Mouse (Mus musculus): Measurements from ENCODE around the gene Syce1l. TPM values are rescaled to one million over a fixed set of nuclear protein-coding genes. Genes with fewer than 3 reads are reported as not detected.

Syce1l gene
- total RNA-seq, 1 experiment from 2014 or later, result not detected

DNA sequence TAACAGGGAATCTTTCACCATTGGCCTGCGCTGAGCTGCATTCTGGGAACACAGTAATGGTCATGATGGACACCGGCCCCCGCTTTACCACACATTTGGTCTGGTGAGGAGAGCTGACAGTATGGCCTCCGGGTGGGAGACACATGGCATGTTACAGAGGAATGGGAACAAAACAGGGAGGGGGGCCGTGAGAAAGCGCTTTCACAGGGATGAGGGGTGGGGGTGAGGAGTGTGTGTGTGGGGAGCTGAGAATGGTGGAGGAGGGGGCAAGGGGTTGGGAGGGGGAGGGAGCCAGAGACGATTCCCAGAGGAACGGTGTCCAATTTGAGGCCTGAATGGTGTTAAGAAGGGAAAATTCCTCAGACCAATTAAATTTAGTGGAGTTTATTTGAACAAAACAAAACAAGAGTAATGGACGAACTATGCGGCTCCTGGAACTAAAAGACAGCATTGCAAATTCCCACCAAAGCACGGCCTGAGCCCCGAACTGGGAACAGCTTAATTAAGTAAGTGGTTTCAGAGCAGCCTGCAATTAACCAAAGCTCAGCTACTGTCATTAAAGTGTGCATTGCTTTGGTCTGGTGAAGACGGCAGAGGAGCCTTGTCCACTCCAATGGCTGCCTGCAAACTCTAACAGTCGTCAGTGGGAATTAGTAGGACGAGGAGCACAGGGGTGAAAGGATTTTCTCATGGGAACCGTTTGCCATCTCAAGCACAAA lies 23.9 kb downstream of the Syce1l start:
- ATAC-seq (ENCODE audit: extremely low read depth, insufficient number of reproducible peaks, low FRiP score, poor library complexity, severe bottlenecking), result no peak

DNA sequence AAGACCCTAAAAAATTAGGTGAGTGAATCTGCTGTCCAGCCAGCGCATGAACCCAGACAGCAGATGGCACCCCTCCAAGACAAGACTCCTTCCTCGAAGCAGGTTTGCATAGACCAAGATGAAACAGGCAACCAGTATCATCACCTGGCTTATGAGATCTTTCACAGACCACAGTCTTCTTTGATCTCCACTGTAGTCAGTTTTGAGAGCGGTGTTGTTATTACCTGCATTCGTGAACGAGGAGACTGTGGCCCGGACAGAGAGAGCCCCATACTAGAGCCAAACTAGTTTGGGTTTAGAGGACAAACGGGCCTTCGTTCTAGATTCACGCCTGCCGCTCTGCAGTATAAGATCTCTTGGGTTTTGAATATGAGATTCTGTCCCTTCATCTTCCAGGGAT lies 26.9 kb downstream of the Syce1l start:
- ATAC-seq (ENCODE audit: extremely low read depth, insufficient number of reproducible peaks, low FRiP score, poor library complexity, severe bottlenecking), result no peak

DNA sequence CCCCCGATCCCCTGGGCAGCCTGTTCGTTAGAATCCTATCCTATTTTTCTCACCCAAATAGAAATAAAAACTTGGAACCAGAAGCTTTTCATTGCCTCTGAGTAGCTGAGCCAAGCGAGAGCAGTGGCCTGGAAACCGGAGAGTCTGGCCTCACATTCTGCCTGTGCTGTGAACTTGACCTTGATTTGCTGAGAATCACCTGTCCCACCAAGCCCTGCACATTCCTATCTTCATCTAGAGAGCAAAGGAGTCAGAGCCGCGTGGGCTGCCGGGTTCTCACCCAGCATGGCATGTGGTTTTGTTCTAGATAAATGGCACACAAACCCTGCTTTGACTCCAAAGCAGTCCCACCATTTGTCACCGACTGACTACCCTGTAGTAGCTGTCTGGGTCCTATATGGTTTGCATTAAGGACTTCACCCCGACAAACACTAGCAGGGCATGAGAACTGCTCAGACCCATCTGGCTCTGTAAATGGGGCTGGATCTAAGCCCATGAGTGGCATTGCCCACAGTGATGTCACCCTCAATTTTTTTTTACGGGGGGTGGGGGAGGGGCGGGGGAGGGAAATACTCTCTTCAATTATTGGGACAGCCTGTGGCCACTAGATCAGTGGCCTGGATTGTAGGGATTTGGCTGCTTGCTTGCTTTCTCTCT lies 29.7 kb downstream of the Syce1l start:
- ATAC-seq (ENCODE audit: extremely low read depth, insufficient number of reproducible peaks, low FRiP score, poor library complexity, severe bottlenecking), result no peak

DNA sequence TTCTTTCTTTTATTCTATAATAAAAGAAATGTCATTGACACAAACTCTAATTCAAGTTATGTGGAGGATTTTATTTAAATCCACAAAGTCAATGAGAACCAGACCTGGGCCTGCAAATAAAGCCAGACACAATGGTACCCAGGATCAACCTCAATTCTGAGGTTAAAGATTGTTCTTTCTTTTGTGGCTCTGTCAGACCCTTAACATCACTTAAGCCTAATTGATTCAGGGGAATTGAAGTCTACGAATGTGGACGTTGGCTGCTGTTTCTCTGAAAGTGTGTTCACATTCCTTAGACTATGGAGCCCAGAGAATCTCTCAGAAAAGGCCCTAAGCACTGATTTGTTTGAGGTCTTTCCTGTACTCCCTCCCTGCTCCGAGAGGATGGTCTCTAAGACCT lies 30.3 kb downstream of the Syce1l start:
- ATAC-seq (ENCODE audit: extremely low read depth, insufficient number of reproducible peaks, low FRiP score, poor library complexity, severe bottlenecking), result no peak

DNA sequence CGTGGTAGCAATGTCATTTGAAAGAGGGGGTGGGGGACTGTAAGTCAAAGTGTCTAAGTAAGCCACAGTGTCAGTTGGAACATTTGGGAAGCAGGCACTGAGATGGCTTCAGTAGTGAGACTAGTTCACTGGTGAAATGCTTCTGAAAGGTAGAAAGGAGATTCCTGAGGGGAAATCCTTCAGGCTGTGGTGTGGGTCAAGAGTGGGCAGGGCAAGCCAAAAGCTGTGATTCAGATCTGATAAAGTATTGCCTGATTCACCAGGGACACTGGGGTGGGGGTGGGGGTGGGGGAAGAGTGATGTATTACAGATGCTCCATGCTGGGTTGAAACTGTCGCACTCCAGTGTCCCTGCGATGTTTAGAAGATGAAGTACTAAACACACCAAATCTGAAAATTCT lies 31.6 kb downstream of the Syce1l start:
- ATAC-seq (ENCODE audit: extremely low read depth, insufficient number of reproducible peaks, low FRiP score, poor library complexity, severe bottlenecking), result no peak

DNA sequence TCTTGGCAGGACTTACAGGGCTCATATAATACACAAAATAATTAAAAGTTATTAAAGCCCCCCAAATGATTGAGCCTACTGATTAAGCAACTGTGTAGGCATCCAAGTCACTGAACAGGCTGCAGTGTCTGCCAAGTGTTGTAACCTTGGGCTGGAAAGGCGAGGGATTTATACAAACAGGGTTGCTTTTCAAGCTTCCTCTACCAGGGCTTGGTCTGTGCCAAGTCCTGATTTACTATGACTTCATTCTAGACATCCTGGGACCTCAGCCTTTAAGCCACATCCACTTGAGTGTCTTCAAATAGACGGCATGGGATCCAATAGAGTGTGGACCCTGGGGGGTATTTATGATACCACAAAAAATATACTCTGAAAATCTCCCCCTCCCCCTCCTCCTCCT lies 32.3 kb downstream of the Syce1l start:
- no peak for ATAC-seq (ENCODE audit: extremely low read depth, insufficient number of reproducible peaks, low FRiP score, poor library complexity, severe bottlenecking)

DNA sequence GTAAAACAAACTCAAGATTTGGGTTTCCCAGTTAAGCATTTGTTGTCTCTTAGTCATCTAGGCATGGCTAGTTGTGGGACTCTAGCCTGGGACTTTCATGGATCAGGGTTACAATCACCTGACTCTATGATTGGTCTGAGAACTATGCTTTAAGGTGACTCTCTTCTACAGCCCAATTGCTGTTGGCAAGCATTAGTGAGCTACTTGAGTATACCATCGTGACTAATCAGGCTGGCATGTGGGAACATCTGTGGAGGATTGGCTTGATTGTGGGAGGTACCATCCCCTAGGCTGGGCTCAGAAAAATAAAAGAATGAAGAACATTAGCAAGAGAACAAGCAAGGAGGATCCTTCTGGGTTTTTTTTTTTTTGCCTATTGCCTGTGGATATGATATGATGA lies 33.8 kb downstream of the Syce1l start:
- ATAC-seq (ENCODE audit: extremely low read depth, insufficient number of reproducible peaks, low FRiP score, poor library complexity, severe bottlenecking), result no peak

DNA sequence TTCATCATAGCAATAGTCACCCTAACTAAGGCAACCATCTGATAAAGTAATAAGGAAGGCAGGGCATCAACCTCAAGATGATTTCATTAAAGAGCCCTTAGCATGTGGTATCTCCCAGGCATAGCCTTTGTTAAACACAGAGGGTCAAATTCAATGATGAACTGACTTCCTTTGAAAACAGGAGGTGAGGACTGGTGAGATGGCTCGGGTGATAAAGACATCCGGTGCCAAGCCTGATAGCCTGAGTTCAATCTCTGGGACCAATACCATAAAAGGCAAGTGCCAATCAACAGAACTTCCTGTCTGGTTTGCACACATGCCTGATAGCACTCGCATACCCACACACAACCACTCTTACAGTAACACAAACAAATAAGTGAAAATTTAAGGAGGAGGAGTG lies 36.3 kb downstream of the Syce1l start:
- no peak for ATAC-seq (ENCODE audit: extremely low read depth, insufficient number of reproducible peaks, low FRiP score, poor library complexity, severe bottlenecking)

DNA sequence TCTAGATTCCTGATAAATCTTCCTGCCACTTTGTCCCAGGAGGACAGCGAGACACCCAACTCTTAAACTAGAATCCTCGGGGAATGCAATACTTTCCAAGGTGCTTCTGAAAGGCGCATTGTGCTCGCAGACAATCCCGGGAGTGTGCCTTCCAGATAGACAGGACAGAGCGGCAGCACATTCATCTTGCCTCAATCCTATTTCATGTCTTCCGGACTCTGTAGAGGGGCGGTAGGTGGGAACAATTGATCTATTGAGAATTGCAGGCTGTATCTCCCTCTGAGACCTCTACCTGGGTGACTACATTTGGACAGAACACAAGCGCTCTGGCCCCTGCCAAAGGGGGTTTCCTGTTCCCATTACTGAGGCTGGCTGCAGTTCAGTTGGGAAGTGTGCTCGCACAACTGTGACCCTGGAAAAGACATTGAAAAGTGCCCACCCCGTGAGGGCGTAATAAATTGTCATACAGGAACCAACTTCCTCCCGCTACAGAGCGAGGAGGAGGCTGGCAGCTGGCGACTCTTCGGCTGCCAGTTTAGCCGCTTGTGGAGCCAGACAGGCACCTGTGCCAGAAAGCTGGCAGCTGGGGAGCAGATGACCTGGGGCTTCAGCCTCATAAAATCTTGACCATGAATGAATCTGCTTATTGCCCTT lies 45.0 kb downstream of the Syce1l start:
- no peak for ATAC-seq (ENCODE audit: extremely low read depth, insufficient number of reproducible peaks, low FRiP score, poor library complexity, severe bottlenecking)

DNA sequence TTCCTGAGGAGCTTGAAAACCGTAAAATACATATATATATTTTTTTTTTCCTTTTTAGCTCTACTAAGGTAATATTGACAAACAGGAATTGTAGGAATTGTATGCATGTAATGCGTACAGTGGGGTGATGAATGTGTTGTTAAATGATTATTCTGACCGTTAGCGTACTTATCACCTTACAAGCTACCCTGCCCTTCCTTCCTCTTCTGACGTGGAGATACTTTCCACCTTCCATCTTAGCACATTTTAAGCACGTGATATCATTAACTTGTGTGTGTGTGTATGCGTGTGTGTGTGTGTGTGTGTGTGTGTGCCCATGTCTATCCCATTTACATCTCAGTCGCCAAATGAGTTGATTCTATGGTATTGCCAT lies 45.5 kb downstream of the Syce1l start:
- ATAC-seq (ENCODE audit: extremely low read depth, insufficient number of reproducible peaks, low FRiP score, poor library complexity, severe bottlenecking), result no peak

DNA sequence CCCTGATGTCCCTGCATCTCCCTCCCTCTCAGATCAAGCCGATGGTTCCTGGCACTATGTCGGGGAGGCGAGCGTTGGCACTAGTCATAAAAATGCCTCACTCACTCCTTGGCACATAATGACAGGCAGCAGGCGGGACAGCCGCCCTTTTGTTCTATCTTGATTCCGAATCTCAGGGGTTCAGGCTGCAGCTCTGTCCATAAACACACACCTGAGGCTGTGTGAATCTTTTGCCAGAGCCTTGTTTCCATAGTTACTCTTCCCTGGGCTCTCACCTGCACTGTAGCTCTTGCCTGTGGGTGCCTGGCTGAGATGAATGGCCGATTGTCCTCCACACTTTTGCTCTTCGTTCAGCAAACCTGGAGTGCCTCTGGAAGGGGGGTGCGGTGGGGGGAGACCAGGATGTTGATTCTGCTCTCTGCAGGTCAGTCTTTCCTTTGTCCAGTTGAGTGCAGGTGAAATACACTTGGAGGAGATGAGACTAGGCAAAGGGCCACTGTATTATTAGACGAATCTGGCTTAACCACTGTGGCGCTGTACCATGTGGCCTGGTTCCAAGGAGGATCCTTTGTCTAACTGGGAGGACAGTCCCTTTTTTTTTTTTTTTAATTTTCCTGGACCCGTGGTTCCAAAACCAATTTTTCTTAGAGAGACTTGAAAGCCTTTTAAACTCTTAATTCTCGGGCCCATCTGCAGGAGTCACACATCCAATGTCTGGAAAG lies 48.8 kb downstream of the Syce1l start:
- no peak for ATAC-seq (ENCODE audit: extremely low read depth, insufficient number of reproducible peaks, low FRiP score, poor library complexity, severe bottlenecking)

DNA sequence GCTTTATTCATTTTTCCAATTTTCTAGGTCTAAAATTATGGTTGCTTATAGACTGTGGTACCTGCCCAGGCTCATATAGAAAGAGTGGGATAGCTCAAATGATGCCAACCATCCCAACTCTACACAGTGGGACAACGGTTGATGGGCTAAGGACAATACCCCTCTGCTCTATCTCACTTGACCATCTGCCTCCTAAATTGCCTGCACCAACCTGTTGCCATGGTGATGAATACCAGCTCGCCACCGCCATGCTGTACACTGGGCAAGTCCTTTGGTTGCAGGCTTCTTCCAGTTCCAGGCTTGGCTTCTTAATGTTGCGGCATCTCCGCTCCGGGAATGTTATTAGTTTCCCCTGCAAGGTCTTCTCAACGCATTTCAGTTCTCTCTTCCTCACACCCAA lies 62.0 kb downstream of the Syce1l start:
- no peak for ATAC-seq (ENCODE audit: extremely low read depth, insufficient number of reproducible peaks, low FRiP score, poor library complexity, severe bottlenecking)

Other genes starting within 250 kb of the Syce1l start
- 26.2 and 29.7 TPM in 2 replicates for gene Mon1b, start 7.6 kb upstream of the Syce1l start, total RNA-seq (2017)
- gene Adamts18, start 205.5 kb downstream of the Syce1l start, total RNA-seq (2017), result not detected in 2 replicates

Data from neutrophil, adult 5-6 weeks (primary cell).